Mouse (Mus musculus) heart, adult 11 months (tissue): Measurements from ENCODE around the gene Defb23.
A peak's percentile ranks its signal among the peaks of the same experiment; 100 is the strongest.

Experiments used
- DNase-seq: peaks from one replicate; pipeline ENCODE4 v3.0.0; 2022

Gene Defb23

GRCm38 (mm10) chr2:152464570-152465150 lies at the start of gene Defb23:
Gene Defb23 (minus strand): TSS chr2:152464620.
- DNase-seq = no peak

GRCm38 (mm10) chr2:152511592-152511991 lies 47.2 kb upstream of the Defb23 start, which contains the start of gene Defb26:
Gene Defb26 (minus strand): TSS chr2:152511692.
- no peak for DNase-seq

- DNase-seq = no peak
Observed at GRCm38 (mm10) chr2:152503950-152504349, 39.5 kb upstream of the Defb23 start.

- DNase-seq = no peak
Observed at GRCm38 (mm10) chr2:152500863-152501229, 36.4 kb upstream of the Defb23 start.

GRCm38 (mm10) chr2:152500204-152500862 lies 35.9 kb upstream of the Defb23 start:
- no peak for DNase-seq

GRCm38 (mm10) chr2:152498020-152498419 lies 33.6 kb upstream of the Defb23 start:
- DNase-seq = no peak

- DNase-seq = no peak
Observed at GRCm38 (mm10) chr2:152493151-152493550, 28.7 kb upstream of the Defb23 start.

GRCm38 (mm10) chr2:152490038-152490437 lies 25.6 kb upstream of the Defb23 start, which contains the start of gene Defb22:
Gene Defb22 (minus strand): TSS chr2:152490138.
- no peak for DNase-seq

GRCm38 (mm10) chr2:152487024-152487423 lies 22.6 kb upstream of the Defb23 start:
- DNase-seq = no peak

- DNase-seq = no peak
Observed at GRCm38 (mm10) chr2:152481726-152482125, 17.3 kb upstream of the Defb23 start.

- DNase-seq = no peak
Observed at GRCm38 (mm10) chr2:152480881-152481280, 16.5 kb upstream of the Defb23 start.

- DNase-seq = no peak
Observed at GRCm38 (mm10) chr2:152476763-152477162, 12.3 kb upstream of the Defb23 start, which contains the start of gene Defb20. Gene Defb20 (plus strand): TSS chr2:152477063.

- DNase-seq = no peak
Observed at GRCm38 (mm10) chr2:152472434-152472833, 8.0 kb upstream of the Defb23 start.

- no peak for DNase-seq
Observed at GRCm38 (mm10) chr2:152470973-152471372, 6.6 kb upstream of the Defb23 start.

GRCm38 (mm10) chr2:152459241-152459640 lies 5.2 kb downstream of the Defb23 start:
- DNase-seq = no peak

GRCm38 (mm10) chr2:152452101-152452781 lies 12.2 kb downstream of the Defb23 start:
- peak; percentile 94 for DNase-seq

- DNase-seq = no peak
Observed at GRCm38 (mm10) chr2:152450241-152450640, 14.2 kb downstream of the Defb23 start.

- no peak for DNase-seq
Observed at GRCm38 (mm10) chr2:152447461-152447860, 17.0 kb downstream of the Defb23 start.

- DNase-seq = no peak
Observed at GRCm38 (mm10) chr2:152446642-152447041, 17.8 kb downstream of the Defb23 start.

- DNase-seq = no peak
Observed at GRCm38 (mm10) chr2:152443281-152443680, 21.1 kb downstream of the Defb23 start.

- peak; percentile 75 for DNase-seq
Observed at GRCm38 (mm10) chr2:152442322-152442721, 22.1 kb downstream of the Defb23 start.

- no peak for DNase-seq
Observed at GRCm38 (mm10) chr2:152439833-152440232, 24.6 kb downstream of the Defb23 start.

GRCm38 (mm10) chr2:152438963-152439362 lies 25.5 kb downstream of the Defb23 start:
- DNase-seq = peak; percentile 74
